Mouse (Mus musculus) heart, embryonic 16.5 days (tissue): ENCODE data around the gene Anapc16. TPM values are rescaled to one million over a fixed set of nuclear protein-coding genes. Genes with fewer than 3 reads are reported as not detected.
A peak's percentile ranks its signal among the peaks of the same experiment; 100 is the strongest.

Source experiments
- ATAC-seq: fragments of 200-750 bp; cut with Nextera tagmentation; replicated peaks from 2 replicates; pipeline ENCODE4 v1.8.0; 2017; ENCODE audit warnings: moderate number of reproducible peaks; ENCODE audit not compliant: insufficient read depth, low FRiP score; ENCODE audit errors: extremely low read depth
- H3K27ac ChIP-seq: fragments of 300-500 bp; sonication (generic); 2 replicates; pipeline ENCODE4 v1.5.1; 2014; ENCODE audit warnings: mild to moderate bottlenecking, low read length, control low read depth, moderate library complexity
- H3K27me3 ChIP-seq: fragments of 300-500 bp; sonication (generic); 2 replicates; pipeline ENCODE4 v1.6.1; 2014; ENCODE audit warnings: low read length, mixed read lengths; ENCODE audit not compliant: control insufficient read depth, insufficient read depth
- H3K36me3 ChIP-seq: fragments of 300-500 bp; sonication (generic); 2 replicates; pipeline ENCODE4 v1.6.1; 2014; ENCODE audit not compliant: control insufficient read depth, insufficient read depth
- H3K4me1 ChIP-seq: fragments of 300-500 bp; sonication (generic); 2 replicates; pipeline ENCODE4 v1.6.1; 2014; ENCODE audit warnings: low read length, mixed read lengths; ENCODE audit not compliant: control insufficient read depth, insufficient read depth
- H3K4me2 ChIP-seq: fragments of 300-500 bp; sonication (generic); 2 replicates; pipeline ENCODE4 v1.6.1; 2014; ENCODE audit warnings: low read depth, mild to moderate bottlenecking, control low read depth, low read length
- H3K4me3 ChIP-seq: fragments of 300-500 bp; sonication (generic); 2 replicates; pipeline ENCODE4 v1.5.1; 2014; ENCODE audit warnings: mild to moderate bottlenecking, control low read depth, low read length
- H3K9ac ChIP-seq: fragments of 300-500 bp; sonication (generic); 2 replicates; pipeline ENCODE4 v1.6.1; 2014; ENCODE audit warnings: low read length, control low read depth
- H3K9me3 ChIP-seq: fragments of 300-500 bp; sonication (generic); replicated peaks from 2 replicates; pipeline ENCODE4 v1.6.1; 2016; ENCODE audit warnings: low read length; ENCODE audit not compliant: control insufficient read depth
- WGBS: fragments of 180-500 bp; shearing (Covaris S2); extraction: QIAGEN DNeasy Blood & Tissue Kit; methylation state at CpG from one replicate; pipeline ENCODE4 v1.1.7; 2014; 5-methylcytosine and 5-hydroxymethylcytosine counted together
- polyA plus RNA-seq: library from polyadenylated mRNA; unstranded; fragments of >200 nt; fragmentation: Nextera tagmentation; extraction: Ambion mirVana; gene quantifications from 2 replicates; pipeline ENCODE4 v1.2.1, GENCODE M21; 2015

The Anapc16 gene
- polyA plus RNA-seq, 1 experiment from 2014 or later: 89.3 TPM

- Histone ChIP-seq H3K27ac (no peak overlapping the region), H3K27me3 (no peaks in the 10 kb centered on the region), H3K4me2 (no peak overlapping the region), H3K4me1 (peaks cover 6% of the 10 kb centered on the region), H3K36me3 (no peaks in the 10 kb centered on the region), H3K9ac (no peak overlapping the region), H3K4me3 (no peak overlapping the region), H3K9me3 (no peaks in the 10 kb centered on the region)
- WGBS: 78% methylated on average over 8 of the region's 8 CpGs
- ATAC-seq: no peak
Observed at GRCm38 (mm10) chr10:60031562-60031961, 28.6 kb upstream of the Anapc16 start.

- no peaks in the 10 kb centered on the region for H3K9me3 ChIP-seq
- no peak overlapping the region for H3K27ac ChIP-seq
- H3K4me1 ChIP-seq: peaks cover 6% of the 10 kb centered on the region
- no peaks in the 10 kb centered on the region for H3K27me3 ChIP-seq
- no peaks in the 10 kb centered on the region for H3K36me3 ChIP-seq
- no peak for ATAC-seq
- no peak overlapping the region for H3K9ac ChIP-seq
- 89% methylated on average over 4 of the region's 4 CpGs for WGBS
- no peak overlapping the region for H3K4me2 ChIP-seq
- no peak overlapping the region for H3K4me3 ChIP-seq
Observed at GRCm38 (mm10) chr10:60029387-60029786, 26.5 kb upstream of the Anapc16 start.

DNA sequence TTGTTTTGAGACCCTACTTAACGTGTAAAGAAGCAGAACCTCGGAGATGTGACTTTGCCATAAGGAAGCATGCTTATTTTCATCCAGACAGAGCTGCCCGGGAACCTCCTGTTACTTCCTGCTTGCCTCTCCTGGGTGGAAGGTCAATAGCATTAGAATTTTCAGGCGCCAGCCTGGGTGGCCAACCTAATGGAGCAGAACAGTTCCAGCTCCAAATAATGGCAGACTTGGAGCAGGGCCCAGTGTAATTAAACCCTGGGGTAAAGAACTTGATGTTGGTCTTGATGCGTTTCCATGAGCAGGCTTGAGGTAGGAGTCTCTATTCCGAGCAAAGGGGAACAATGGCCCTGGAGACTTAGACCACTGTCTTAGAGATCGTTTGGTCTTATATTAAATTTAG, 26.0 kb upstream of the Anapc16 start:
- no peak overlapping the region for H3K27ac ChIP-seq
- H3K4me3 ChIP-seq: no peak overlapping the region
- no peak overlapping the region for H3K4me2 ChIP-seq
- no peak overlapping the region for H3K9ac ChIP-seq
- no peaks in the 10 kb centered on the region for H3K36me3 ChIP-seq
- no peaks in the 10 kb centered on the region for H3K9me3 ChIP-seq
- WGBS: 69% methylated on average over 7 of the region's 7 CpGs
- H3K27me3 ChIP-seq: no peaks in the 10 kb centered on the region
- H3K4me1 ChIP-seq: peaks cover 6% of the 10 kb centered on the region
- no peak for ATAC-seq

GRCm38 (mm10) chr10:60028181-60028580, 25.2 kb upstream of the Anapc16 start:
- 74% methylated on average over 7 of the region's 7 CpGs for WGBS
- no peaks in the 10 kb centered on the region for H3K9me3 ChIP-seq
- H3K27me3 ChIP-seq: no peaks in the 10 kb centered on the region
- ATAC-seq: no peak
- H3K27ac ChIP-seq: no peak overlapping the region
- H3K36me3 ChIP-seq: no peaks in the 10 kb centered on the region
- peaks cover 5% of the 10 kb centered on the region for H3K4me1 ChIP-seq
- no peak overlapping the region for H3K9ac ChIP-seq
- H3K4me2 ChIP-seq: no peak overlapping the region
- H3K4me3 ChIP-seq: no peak overlapping the region

DNA sequence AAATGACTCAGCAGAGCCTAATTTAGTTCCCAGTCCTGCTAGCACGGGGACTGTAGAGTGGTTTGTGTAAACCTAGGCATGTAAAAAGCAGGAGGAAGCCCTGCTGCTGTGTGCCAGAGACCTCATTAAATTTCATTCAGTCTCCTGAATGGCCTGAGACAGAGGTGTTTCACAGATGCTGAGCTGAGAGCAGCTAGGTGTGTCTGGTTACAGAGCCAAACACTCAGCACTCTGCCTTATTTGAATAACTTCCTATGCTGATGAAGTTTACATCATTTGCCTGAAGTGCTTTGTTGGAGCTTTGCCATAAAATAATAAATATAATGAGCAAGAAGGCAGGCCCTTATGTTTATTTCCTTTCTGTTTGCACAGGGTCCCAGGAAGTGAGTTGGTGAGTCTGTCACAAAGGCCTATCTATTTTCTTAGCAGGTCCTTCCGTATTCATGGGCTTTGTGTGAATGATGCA, 24.7 kb upstream of the Anapc16 start:
- H3K9ac ChIP-seq: no peak overlapping the region
- H3K4me2 ChIP-seq: no peak overlapping the region
- WGBS: 60% methylated on average over 2 of the region's 2 CpGs
- no peak overlapping the region for H3K27ac ChIP-seq
- no peaks in the 10 kb centered on the region for H3K36me3 ChIP-seq
- H3K27me3 ChIP-seq: no peaks in the 10 kb centered on the region
- no peak for ATAC-seq
- no peaks in the 10 kb centered on the region for H3K9me3 ChIP-seq
- no peak overlapping the region for H3K4me3 ChIP-seq
- peaks cover 4% of the 10 kb centered on the region for H3K4me1 ChIP-seq

- H3K27ac ChIP-seq: no peak overlapping the region
- no peak for ATAC-seq
- WGBS: 57% methylated on average over 13 of the region's 13 CpGs
- H3K27me3 ChIP-seq: no peaks in the 10 kb centered on the region
- H3K36me3 ChIP-seq: no peaks in the 10 kb centered on the region
- no peak overlapping the region for H3K4me2 ChIP-seq
- H3K9me3 ChIP-seq: no peaks in the 10 kb centered on the region
- no peaks in the 10 kb centered on the region; the same call in 1 of the 2 replicates for H3K4me1 ChIP-seq
- H3K4me3 ChIP-seq: no peak overlapping the region
- H3K9ac ChIP-seq: no peak overlapping the region
Observed at GRCm38 (mm10) chr10:60026759-60027395, 23.9 kb upstream of the Anapc16 start.

GRCm38 (mm10) chr10:60023751-60024150, 20.8 kb upstream of the Anapc16 start:
- Histone ChIP-seq H3K9ac (no peak overlapping the region), H3K9me3 (no peaks in the 10 kb centered on the region), H3K4me2 (no peak overlapping the region), H3K36me3 (no peaks in the 10 kb centered on the region), H3K4me3 (no peak overlapping the region), H3K27ac (no peak overlapping the region), H3K4me1 (no peaks in the 10 kb centered on the region), H3K27me3 (no peaks in the 10 kb centered on the region)
- 0 out of 2 replicates have a peak, but pooled peaks have one; percentile 32 for ATAC-seq
- 82% methylated on average over 1 of the region's 1 CpGs for whole genome bisulfite sequencing

DNA sequence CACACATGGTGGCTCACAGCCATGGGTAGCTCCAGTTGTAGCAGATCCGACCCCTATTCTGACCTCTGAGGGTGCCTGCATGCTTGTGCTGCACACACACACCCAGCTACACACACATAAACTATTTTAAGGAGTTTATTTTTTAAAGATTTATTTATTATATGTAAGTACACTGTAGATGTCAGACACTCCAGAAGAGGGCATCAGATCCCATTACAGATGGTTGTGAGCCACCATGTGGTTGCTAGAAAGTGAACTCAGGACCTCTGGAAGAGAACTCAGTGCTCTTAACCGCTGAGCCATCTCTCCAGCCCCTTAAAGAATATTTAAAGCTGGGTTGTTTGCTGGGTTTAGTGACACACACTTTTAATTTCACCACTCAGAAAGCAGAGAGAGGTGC, 16.4 kb upstream of the Anapc16 start:
- H3K27ac ChIP-seq: no peak overlapping the region
- H3K27me3 ChIP-seq: no peaks in the 10 kb centered on the region
- no peak for ATAC-seq
- H3K4me1 ChIP-seq: no peaks in the 10 kb centered on the region
- H3K4me2 ChIP-seq: no peak overlapping the region
- H3K36me3 ChIP-seq: peaks cover 2% of the 10 kb centered on the region; the same call in 1 of the 2 replicates
- no peaks in the 10 kb centered on the region for H3K9me3 ChIP-seq
- WGBS: 83% methylated on average over 2 of the region's 2 CpGs
- H3K9ac ChIP-seq: no peak overlapping the region
- no peak overlapping the region for H3K4me3 ChIP-seq

- Histone ChIP-seq H3K9me3 (no peaks in the 10 kb centered on the region), H3K36me3 (peaks cover 10% of the 10 kb centered on the region; the same call in 1 of the 2 replicates), H3K9ac (no peak overlapping the region), H3K4me3 (no peak overlapping the region), H3K4me1 (no peaks in the 10 kb centered on the region), H3K4me2 (no peak overlapping the region), H3K27me3 (no peaks in the 10 kb centered on the region), H3K27ac (no peak overlapping the region)
- no peak for ATAC-seq
- WGBS: 66% methylated on average over 6 of the region's 6 CpGs
Observed at GRCm38 (mm10) chr10:60016223-60016622, 13.3 kb upstream of the Anapc16 start.
